Mouse (Mus musculus): ENCODE measurements at regions not wholly inside any gene's neighbourhood (a gene's known extent, or its start where the extent isn't known, plus 50 kb on each side); places are given as distances from the start of the nearest gene placed in this dataset.
A peak's percentile ranks its signal among the peaks of the same experiment; 100 is the strongest.

DNA sequence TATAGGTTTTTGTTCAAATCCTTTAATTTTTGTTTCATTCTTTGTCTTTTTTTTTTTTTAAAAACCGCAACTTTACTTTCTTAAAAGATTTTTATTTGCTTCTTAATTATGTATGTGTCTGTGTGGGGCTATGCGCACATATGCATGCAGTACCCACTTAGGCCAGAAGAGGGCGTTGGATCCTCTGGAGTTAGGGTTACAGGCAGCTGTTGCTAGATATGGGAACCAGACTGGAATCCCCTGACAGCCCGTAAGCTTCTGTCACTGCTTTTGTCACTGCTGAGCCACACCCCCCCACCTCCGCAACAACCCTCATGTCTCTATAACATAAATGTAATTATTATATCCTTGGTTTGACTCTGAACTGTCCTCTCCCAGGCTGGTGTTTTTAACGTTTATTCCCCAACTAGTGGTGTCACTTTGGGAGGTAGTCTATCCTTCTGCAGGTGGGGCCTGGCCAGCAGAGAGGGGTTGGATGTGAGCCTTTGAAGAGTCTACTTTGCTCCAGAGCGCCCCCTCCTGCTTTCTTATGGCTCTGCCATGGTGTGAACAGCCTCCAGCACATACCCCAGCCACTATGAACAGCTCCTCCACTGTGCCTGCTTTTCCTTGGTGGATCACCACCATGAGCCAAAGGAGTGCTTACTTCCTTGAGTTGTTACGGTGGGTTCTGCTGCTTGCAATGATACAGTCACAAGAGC lies 332.7 kb upstream of the Runx1 start:
- Histone ChIP-seq H3K4me1 (replicated peaks; ENCODE audit: insufficient read depth, low read length) (no peaks in the 10 kb centered on the region), H3K36me3 (ENCODE audit: insufficient read depth, low read length) (no peaks in the 10 kb centered on the region), H3K27ac (no peak overlapping the region), H3K27me3 (ENCODE audit: insufficient read depth, low read length) (no peaks in the 10 kb centered on the region), H3K9me3 (replicated peaks; ENCODE audit: low read length) (no peaks in the 10 kb centered on the region), H3K4me2 (ENCODE audit: low read length) (no peak overlapping the region), H3K9ac (ENCODE audit: low read depth, low read length) (no peak overlapping the region), H3K4me3 (replicated peaks; ENCODE audit: low read depth, low read length) (no peak overlapping the region)
- ATAC-seq (replicated peaks; ENCODE audit: low FRiP score, low read depth) (no peak), DNase-seq (ENCODE audit: low spot score) (no peak)
- WGBS, result 83% methylated on average over 8 of the region's 8 CpGs
- TF ChIP-seq CTCF (IDR thresholded peaks at IDR 0.05; ENCODE audit: low read depth), result peak; percentile 45

DNA sequence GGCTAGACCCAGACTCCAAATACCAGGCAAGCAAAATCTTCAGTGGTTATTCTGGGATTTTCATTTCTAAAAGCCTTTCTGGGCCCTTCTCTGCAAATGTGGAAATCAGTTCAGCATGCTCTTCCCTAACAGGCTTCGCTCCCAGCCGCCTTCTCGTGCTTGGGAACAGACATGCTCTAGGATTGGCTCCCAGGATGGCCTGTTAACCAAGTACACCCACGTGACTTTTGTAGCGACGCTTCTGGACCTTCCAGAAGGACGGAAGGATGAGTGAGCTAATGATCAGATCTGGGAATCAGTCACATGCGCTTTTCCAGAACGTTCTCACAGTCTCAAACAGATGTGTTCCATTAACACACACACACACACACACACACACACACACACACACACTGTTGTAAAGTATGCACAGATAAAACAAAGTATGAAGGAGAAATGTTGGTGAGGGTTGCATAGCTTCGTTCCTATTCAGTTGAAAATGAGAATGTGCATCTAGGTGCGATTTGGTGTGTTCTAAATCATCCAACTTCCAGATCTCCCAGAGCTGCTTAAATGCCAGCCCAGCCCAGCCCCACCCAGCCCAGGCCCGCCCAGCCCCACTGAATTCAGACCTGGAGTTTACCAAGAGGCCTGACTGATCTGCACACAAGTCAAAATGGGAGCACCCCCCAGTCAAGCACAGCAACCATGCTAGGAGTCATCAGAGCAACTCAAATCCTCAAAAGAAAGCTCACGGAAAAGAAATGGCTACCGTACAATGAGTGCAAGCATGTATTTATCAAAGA lies 327.8 kb upstream of the Runx1 start:
- WGBS, result 83% methylated on average over 14 of the region's 14 CpGs
- no peaks in the 10 kb centered on the region for H3K9me3 ChIP-seq (replicated peaks; ENCODE audit: low read length)
- DNase-seq (ENCODE audit: low spot score), result no peak

DNA sequence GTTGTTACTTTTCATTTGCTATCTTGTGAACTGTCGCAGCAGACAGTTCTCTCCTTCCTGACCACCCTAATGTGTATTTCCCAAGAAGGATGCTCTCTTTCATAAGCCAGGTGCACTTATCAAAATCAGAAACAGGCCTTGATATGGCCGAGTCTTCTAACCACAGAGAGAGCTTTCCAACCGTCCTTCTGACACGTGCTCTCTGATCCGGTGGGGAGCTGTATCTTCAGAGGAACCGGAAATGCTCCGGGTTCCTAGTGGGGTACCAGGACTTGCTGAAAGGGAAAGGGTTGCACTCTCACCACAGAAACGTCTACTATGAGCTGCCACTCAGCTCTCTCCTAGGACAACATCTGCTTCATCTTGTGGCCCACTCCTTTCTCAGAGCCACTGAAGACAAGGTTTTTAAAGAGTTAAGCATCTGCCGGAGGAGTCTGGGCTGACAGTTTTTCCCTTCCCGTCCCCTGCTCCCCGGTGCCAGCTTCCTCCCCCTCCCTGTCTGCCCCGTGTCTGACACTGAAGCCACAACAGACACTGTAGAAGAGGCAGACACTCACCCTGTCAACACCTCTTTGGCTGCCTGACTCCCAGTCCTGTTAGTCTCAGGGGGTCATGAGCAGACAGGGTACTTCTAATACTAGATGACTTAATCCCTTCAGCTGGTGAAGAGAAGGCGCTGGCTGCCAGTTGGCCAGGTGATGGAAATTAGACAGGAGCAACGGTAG lies 327.0 kb upstream of the Runx1 start:
- no peak for TF ChIP-seq CTCF (IDR thresholded peaks at IDR 0.05; ENCODE audit: low read depth)
- Histone ChIP-seq H3K9ac (ENCODE audit: low read depth, low read length) (no peak overlapping the region), H3K4me2 (ENCODE audit: low read length) (no peak overlapping the region), H3K4me3 (replicated peaks; ENCODE audit: low read depth, low read length) (no peak overlapping the region), H3K27ac (no peak overlapping the region), H3K9me3 (replicated peaks; ENCODE audit: low read length) (no peaks in the 10 kb centered on the region), H3K36me3 (ENCODE audit: insufficient read depth, low read length) (no peaks in the 10 kb centered on the region), H3K4me1 (replicated peaks; ENCODE audit: insufficient read depth, low read length) (no peaks in the 10 kb centered on the region), H3K27me3 (ENCODE audit: insufficient read depth, low read length) (no peaks in the 10 kb centered on the region)
- DNase-seq (ENCODE audit: low spot score) (peak; percentile 5), ATAC-seq (replicated peaks; ENCODE audit: low FRiP score, low read depth) (no peak)
- 35% methylated on average over 14 of the region's 14 CpGs for WGBS

More for the DNA sequence above, 327.8 kb upstream of the Runx1 start:
- no peak overlapping the region for H3K27ac ChIP-seq
- H3K4me3 ChIP-seq (replicated peaks; ENCODE audit: low read depth, low read length), result no peak overlapping the region
- H3K36me3 ChIP-seq (ENCODE audit: insufficient read depth, low read length), result no peaks in the 10 kb centered on the region
- no peak overlapping the region for H3K4me2 ChIP-seq (ENCODE audit: low read length)
- no peak overlapping the region for H3K9ac ChIP-seq (ENCODE audit: low read depth, low read length)
- H3K27me3 ChIP-seq (ENCODE audit: insufficient read depth, low read length), result no peaks in the 10 kb centered on the region
- no peak for TF ChIP-seq CTCF (IDR thresholded peaks at IDR 0.05; ENCODE audit: low read depth)
- H3K4me1 ChIP-seq (replicated peaks; ENCODE audit: insufficient read depth, low read length), result no peaks in the 10 kb centered on the region
- no peak for ATAC-seq (replicated peaks; ENCODE audit: low FRiP score, low read depth)

DNA sequence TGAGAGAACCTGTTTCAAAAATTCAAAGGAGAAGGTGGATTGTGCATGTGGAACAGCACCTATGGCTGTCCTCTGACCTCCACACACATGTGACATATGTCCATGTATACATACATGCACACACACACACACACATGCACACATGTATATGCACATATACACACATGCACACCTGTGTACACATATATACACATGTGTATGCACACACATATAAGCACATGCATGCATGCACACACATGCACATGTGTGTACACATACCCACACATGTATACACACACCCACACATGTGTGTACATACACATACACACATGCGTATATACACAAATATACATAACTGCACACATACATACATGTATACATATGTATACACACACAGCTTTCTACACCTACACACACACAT lies 326.1 kb upstream of the Runx1 start:
- Histone ChIP-seq H3K4me1 (replicated peaks; ENCODE audit: insufficient read depth, low read length) (no peaks in the 10 kb centered on the region), H3K9ac (ENCODE audit: low read depth, low read length) (no peak overlapping the region), H3K36me3 (ENCODE audit: insufficient read depth, low read length) (no peaks in the 10 kb centered on the region), H3K4me3 (replicated peaks; ENCODE audit: low read depth, low read length) (no peak overlapping the region), H3K27me3 (ENCODE audit: insufficient read depth, low read length) (no peaks in the 10 kb centered on the region), H3K4me2 (ENCODE audit: low read length) (no peak overlapping the region), H3K9me3 (replicated peaks; ENCODE audit: low read length) (no peaks in the 10 kb centered on the region), H3K27ac (no peak overlapping the region)
- WGBS, result 98% methylated on average over 1 of the region's 1 CpGs
- no peak for TF ChIP-seq CTCF (IDR thresholded peaks at IDR 0.05; ENCODE audit: low read depth)
- DNase-seq (ENCODE audit: low spot score) (no peak), ATAC-seq (replicated peaks; ENCODE audit: low FRiP score, low read depth) (no peak)

DNA sequence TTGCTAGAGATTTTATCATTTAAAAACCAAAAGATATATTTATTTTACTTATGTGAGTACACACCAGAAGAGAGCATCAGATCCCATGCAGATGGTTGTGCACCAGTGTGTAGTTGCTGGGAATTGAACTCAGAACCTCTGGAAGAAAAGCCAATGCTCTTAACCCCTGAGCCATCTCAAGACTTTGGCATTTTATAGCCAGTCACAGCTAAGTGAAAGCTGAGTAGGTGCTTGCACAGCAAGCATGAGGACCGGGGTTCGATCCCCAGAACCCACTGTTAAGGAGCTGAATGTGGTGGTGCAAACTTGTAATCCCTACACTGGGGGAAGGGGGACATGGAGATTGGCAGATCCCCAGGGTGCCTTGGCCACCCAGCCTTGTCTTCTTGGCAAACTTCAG lies 325.7 kb upstream of the Runx1 start:
- TF ChIP-seq CTCF (IDR thresholded peaks at IDR 0.05; ENCODE audit: low read depth), result no peak
- H3K36me3 ChIP-seq (ENCODE audit: insufficient read depth, low read length), result no peaks in the 10 kb centered on the region
- no peak for DNase-seq (ENCODE audit: low spot score)
- H3K27me3 ChIP-seq (ENCODE audit: insufficient read depth, low read length), result no peaks in the 10 kb centered on the region
- WGBS, result 91% methylated on average over 2 of the region's 2 CpGs
- no peak overlapping the region for H3K9ac ChIP-seq (ENCODE audit: low read depth, low read length)
- no peaks in the 10 kb centered on the region for H3K9me3 ChIP-seq (replicated peaks; ENCODE audit: low read length)
- no peak overlapping the region for H3K4me3 ChIP-seq (replicated peaks; ENCODE audit: low read depth, low read length)
- no peak overlapping the region for H3K4me2 ChIP-seq (ENCODE audit: low read length)
- no peak overlapping the region for H3K27ac ChIP-seq
- no peak for ATAC-seq (replicated peaks; ENCODE audit: low FRiP score, low read depth)
- H3K4me1 ChIP-seq (replicated peaks; ENCODE audit: insufficient read depth, low read length), result no peaks in the 10 kb centered on the region

DNA sequence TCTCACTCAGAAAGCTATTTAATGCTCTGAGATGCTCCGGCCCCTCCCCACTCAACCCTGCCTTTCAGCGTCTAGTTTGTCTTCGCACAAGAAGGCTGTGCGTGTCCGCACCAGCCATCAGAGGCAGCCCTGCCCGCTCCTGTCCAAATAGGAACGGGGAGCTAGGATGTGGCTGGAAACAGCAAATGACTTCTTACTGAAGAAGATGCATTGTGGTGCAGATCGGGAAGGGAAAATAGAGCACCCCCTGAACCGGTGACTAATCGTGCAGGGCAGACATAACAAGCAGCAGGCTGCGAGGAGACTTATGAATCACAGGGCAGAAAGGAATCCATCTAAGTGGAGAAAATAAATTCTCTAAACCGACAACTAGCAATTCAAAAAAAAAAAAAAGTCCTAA lies 324.5 kb upstream of the Runx1 start:
- no peaks in the 10 kb centered on the region for H3K9me3 ChIP-seq (replicated peaks; ENCODE audit: low read length)
- H3K4me2 ChIP-seq (ENCODE audit: low read length), result no peak overlapping the region
- WGBS, result 53% methylated on average over 12 of the region's 12 CpGs
- DNase-seq (ENCODE audit: low spot score) (no peak), ATAC-seq (replicated peaks; ENCODE audit: low FRiP score, low read depth) (no peak)
- H3K27ac ChIP-seq, result no peak overlapping the region
- H3K4me1 ChIP-seq (replicated peaks; ENCODE audit: insufficient read depth, low read length), result no peaks in the 10 kb centered on the region
- no peaks in the 10 kb centered on the region for H3K27me3 ChIP-seq (ENCODE audit: insufficient read depth, low read length)
- no peak overlapping the region for H3K9ac ChIP-seq (ENCODE audit: low read depth, low read length)
- no peak overlapping the region for H3K4me3 ChIP-seq (replicated peaks; ENCODE audit: low read depth, low read length)
- no peaks in the 10 kb centered on the region for H3K36me3 ChIP-seq (ENCODE audit: insufficient read depth, low read length)
- TF ChIP-seq CTCF (IDR thresholded peaks at IDR 0.05; ENCODE audit: low read depth), result no peak

Data from kidney, postnatal 0 days (tissue).